Mouse (Mus musculus): ENCODE data around the gene Lig3. TPM values are rescaled to one million over a fixed set of nuclear protein-coding genes. Genes with fewer than 3 reads are reported as not detected.

Lig3 gene
- total RNA-seq, 4 experiments from 2014 or later: 19.6 to 25.6 (median 21.3) TPM

Other genes with a start within 250 kb of the Lig3 start
- gene Cct6b, start 16.8 kb upstream of the Lig3 start, total RNA-seq (2022): under 1 TPM in 3 of 4 experiments, not detected in 1; 0.22 to 0.34 (median 0.32) TPM
- gene Zfp830, start 16.8 kb upstream of the Lig3 start, total RNA-seq (2022): 10 to 100 TPM; 12.0 to 14.7 (median 13.7) TPM
- 1 to 10 TPM; 7.5 to 9.7 (median 8.8) TPM for gene Rffl, start 90.1 kb downstream of the Lig3 start, total RNA-seq (2022)
- 1 to 10 TPM; 3.1 to 4.1 (median 3.6) TPM for gene Rad51d, start 109.5 kb downstream of the Lig3 start, total RNA-seq (2022)
- not detected for gene Fndc8, start 111.0 kb downstream of the Lig3 start, total RNA-seq (2022)
- 10 to 100 TPM in 3 of 4 experiments, 1 to 10 TPM in 1; 9.0 to 12.9 (median 10.9) TPM for gene Nle1, start 127.3 kb downstream of the Lig3 start, total RNA-seq (2022)
- gene Unc45b, start 129.4 kb downstream of the Lig3 start, total RNA-seq (2022): 100 to 1,000 TPM; 184 to 219 (median 203) TPM
- 10 to 100 TPM; 10.1 to 16.3 (median 12.4) TPM for gene Slfn5, start 170.2 kb downstream of the Lig3 start, total RNA-seq (2022)
- gene Slfn9, start 210.7 kb downstream of the Lig3 start, total RNA-seq (2022): under 1 TPM; 0.05 to 0.18 (median 0.09) TPM
- under 1 TPM; 0.17 to 0.36 (median 0.33) TPM for gene Slfn8, start 239.7 kb downstream of the Lig3 start, total RNA-seq (2022)